Mouse (Mus musculus) liver, embryonic 12.5 days (tissue): Measurements from ENCODE around the gene Cybb. TPM values are rescaled to one million over a fixed set of nuclear protein-coding genes. Genes with fewer than 3 reads are reported as not detected.
"Not testable (repeated sequence)": the region's sequence is repeated elsewhere in the genome, so short reads cannot be mapped to it uniquely, and the experiment has no call there.

Source experiments
- ATAC-seq: fragments of 200-750 bp; cut with Nextera tagmentation; 2 replicates; pipeline ENCODE4 v1.8.0; 2017; ENCODE audit warnings: moderate number of reproducible peaks, mild to moderate bottlenecking, moderate library complexity
- H3K27ac ChIP-seq: fragments of 300-500 bp; sonication (generic); 2 replicates; pipeline ENCODE4 v1.5.1; 2016; ENCODE audit warnings: mild to moderate bottlenecking
- H3K27me3 ChIP-seq: fragments of 300-500 bp; sonication (generic); replicated peaks from 2 replicates; pipeline ENCODE4 v1.6.1; 2016; ENCODE audit warnings: mild to moderate bottlenecking, moderate library complexity
- H3K36me3 ChIP-seq: fragments of 300-500 bp; sonication (generic); 2 replicates; pipeline ENCODE4 v1.6.1; 2016; ENCODE audit warnings: mild to moderate bottlenecking, moderate library complexity
- H3K4me1 ChIP-seq: fragments of 300-500 bp; sonication (generic); 2 replicates; pipeline ENCODE4 v1.6.1; 2016
- H3K4me2 ChIP-seq: fragments of 300-500 bp; sonication (generic); 2 replicates; pipeline ENCODE4 v1.6.1; 2016; ENCODE audit warnings: mild to moderate bottlenecking, moderate library complexity
- H3K4me3 ChIP-seq: fragments of 300-500 bp; sonication (generic); 2 replicates; pipeline ENCODE4 v1.5.1; 2016; ENCODE audit warnings: mild to moderate bottlenecking, moderate library complexity
- H3K9ac ChIP-seq: fragments of 300-500 bp; sonication (generic); 2 replicates; pipeline ENCODE4 v1.6.1; 2016; ENCODE audit warnings: mild to moderate bottlenecking, moderate library complexity
- H3K9me3 ChIP-seq: fragments of 300-500 bp; sonication (generic); replicated peaks from 2 replicates; pipeline ENCODE4 v1.6.1; 2016; ENCODE audit warnings: mild to moderate bottlenecking, moderate library complexity
- WGBS: fragments of 180-500 bp; shearing (Covaris S2); methylation state at CpG from one replicate; pipeline ENCODE4 v1.1.7; 2016; ENCODE audit not compliant: insufficient replicate concordance; 5-methylcytosine and 5-hydroxymethylcytosine counted together
- polyA plus RNA-seq: library from polyadenylated mRNA; unstranded; fragments of >200 nt; fragmentation: Nextera tagmentation; extraction: Ambion mirVana; gene quantifications from 2 replicates; pipeline ENCODE4 v1.2.1, GENCODE M21; 2016

The Cybb gene
- 2.9 and 3.7 TPM in 2 replicates for polyA plus RNA-seq

DNA sequence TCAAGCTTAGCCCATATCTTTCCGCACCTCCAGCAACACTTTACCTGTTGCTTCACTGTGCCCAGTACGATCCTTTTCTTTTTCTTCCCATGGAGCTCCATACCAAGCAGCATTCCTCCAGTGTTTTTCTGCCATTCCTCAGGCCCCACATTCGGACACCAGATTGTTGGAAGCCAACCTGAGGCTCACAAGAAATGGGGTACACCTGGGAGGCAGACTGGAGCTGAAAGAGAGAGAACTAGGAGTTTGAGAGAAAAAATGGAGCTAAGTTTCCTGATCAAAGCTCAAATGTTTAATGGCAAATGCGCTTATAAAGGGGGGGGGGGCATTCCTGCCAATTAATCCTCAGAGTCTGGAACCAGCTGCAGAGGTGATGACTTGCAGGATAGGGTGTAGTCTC lies at the start of gene Cybb:
TSS of gene Cybb (minus strand) at position 101 of the 400 bp plus-strand sequence.
- no peak for ATAC-seq
- H3K4me1 ChIP-seq, result no peaks in the 10 kb centered on the region
- H3K4me2 ChIP-seq, result no peak within 1 kb of the TSS
- H3K27me3 ChIP-seq, result no peaks in the 10 kb centered on the region
- H3K9ac ChIP-seq, result no peak within 1 kb of the TSS
- no peaks in the 10 kb centered on the region for H3K36me3 ChIP-seq
- WGBS, result 58% methylated on average over 4 of the region's 4 CpGs
- no peaks in the 10 kb centered on the region for H3K9me3 ChIP-seq
- no peak within 1 kb of the TSS for H3K4me3 ChIP-seq
- H3K27ac ChIP-seq, result no peak within 1 kb of the TSS

DNA sequence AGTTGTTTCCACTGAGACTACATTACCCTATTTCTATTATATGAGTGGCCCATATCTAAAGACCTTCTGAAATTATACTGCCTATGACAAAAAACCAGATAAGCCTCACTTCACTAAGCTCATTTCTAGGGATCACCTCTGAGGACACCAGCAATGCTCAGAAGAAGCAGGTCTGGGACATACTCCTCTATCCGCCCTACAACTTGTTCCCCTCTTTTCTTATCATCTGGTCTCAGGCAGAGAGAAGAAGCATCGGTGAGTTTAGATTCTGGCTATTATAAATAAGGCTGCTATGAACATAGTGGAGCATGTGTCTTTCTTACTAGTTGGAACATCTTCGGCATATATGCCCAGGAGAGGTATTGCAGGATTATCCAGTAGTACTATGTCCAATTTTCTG lies 49.3 kb upstream of the Cybb start:
- no peaks in the 10 kb centered on the region for H3K4me1 ChIP-seq
- no peaks in the 10 kb centered on the region for H3K27me3 ChIP-seq
- WGBS, result 77% methylated on average over 3 of the region's 3 CpGs
- H3K4me2 ChIP-seq, result no peak overlapping the region
- H3K9ac ChIP-seq, result no peak overlapping the region
- H3K27ac ChIP-seq, result no peak overlapping the region
- H3K36me3 ChIP-seq, result no peaks in the 10 kb centered on the region
- no peak for ATAC-seq
- no peaks in the 10 kb centered on the region for H3K9me3 ChIP-seq
- H3K4me3 ChIP-seq, result no peak overlapping the region

DNA sequence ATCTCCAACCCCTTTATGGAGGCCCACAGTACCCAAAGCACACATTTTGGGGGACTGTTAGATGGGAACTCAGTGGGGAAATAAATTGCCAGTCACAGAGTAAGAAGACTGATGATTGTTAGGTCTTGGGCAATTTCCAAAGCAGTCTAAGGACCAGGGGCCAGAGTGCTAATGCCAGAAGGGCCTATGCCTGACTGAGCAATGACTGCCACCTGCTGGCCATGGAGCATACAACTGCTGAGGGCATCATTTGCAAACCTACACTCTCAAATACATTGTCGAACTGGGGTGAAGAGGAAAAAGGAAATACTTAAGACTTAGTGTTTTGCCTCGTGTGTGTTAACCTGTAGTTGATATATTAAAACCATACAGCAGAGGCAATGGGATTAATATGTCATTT lies 32.4 kb upstream of the Cybb start:
- not testable (repeated sequence) for H3K36me3 ChIP-seq, H3K4me2 ChIP-seq, H3K27me3 ChIP-seq, H3K4me3 ChIP-seq, H3K9ac ChIP-seq, H3K4me1 ChIP-seq, ATAC-seq, H3K27ac ChIP-seq, H3K9me3 ChIP-seq
- WGBS, result 16% methylated on average over 2 of the region's 2 CpGs

- not testable (repeated sequence) for H3K36me3 ChIP-seq, H3K9me3 ChIP-seq, H3K9ac ChIP-seq, ATAC-seq, H3K4me3 ChIP-seq, H3K4me1 ChIP-seq, H3K27ac ChIP-seq, H3K27me3 ChIP-seq, H3K4me2 ChIP-seq
These were observed 30.0 kb upstream of the Cybb start for GRCm38 (mm10) chrX:9517531-9517930.

GRCm38 (mm10) chrX:9475036-9475435 lies 12.5 kb downstream of the Cybb start:
- ATAC-seq, H3K9ac ChIP-seq, H3K27me3 ChIP-seq, H3K4me2 ChIP-seq, H3K4me3 ChIP-seq, H3K27ac ChIP-seq, H3K36me3 ChIP-seq, H3K4me1 ChIP-seq, H3K9me3 ChIP-seq: not testable (repeated sequence)
- WGBS, result 72% methylated on average over 6 of the region's 6 CpGs

- H3K27ac ChIP-seq, result no peak overlapping the region
- H3K36me3 ChIP-seq, result no peaks in the 10 kb centered on the region
- no peak overlapping the region for H3K4me3 ChIP-seq
- no peak for ATAC-seq
- no peaks in the 10 kb centered on the region for H3K27me3 ChIP-seq
- H3K4me1 ChIP-seq, result no peaks in the 10 kb centered on the region
- H3K9ac ChIP-seq, result no peak overlapping the region
- no peak overlapping the region for H3K4me2 ChIP-seq
- H3K9me3 ChIP-seq, result no peaks in the 10 kb centered on the region
These were observed 13.1 kb downstream of the Cybb start for GRCm38 (mm10) chrX:9474440-9474839.

- H3K9ac ChIP-seq, result no peak overlapping the region
- no peak for ATAC-seq
- H3K4me3 ChIP-seq, result no peak overlapping the region
- no peaks in the 10 kb centered on the region for H3K9me3 ChIP-seq
- 56% methylated on average over 2 of the region's 2 CpGs for WGBS
- no peaks in the 10 kb centered on the region for H3K4me1 ChIP-seq
- H3K27ac ChIP-seq, result no peak overlapping the region
- H3K27me3 ChIP-seq, result no peaks in the 10 kb centered on the region
- no peak overlapping the region for H3K4me2 ChIP-seq
- H3K36me3 ChIP-seq, result no peaks in the 10 kb centered on the region
These were observed 13.8 kb downstream of the Cybb start for GRCm38 (mm10) chrX:9473768-9474167.

GRCm38 (mm10) chrX:9470811-9471388 lies 16.7 kb downstream of the Cybb start:
- Histone ChIP-seq H3K27me3 (no peaks in the 10 kb centered on the region), H3K9ac (no peak overlapping the region), H3K27ac (no peak overlapping the region), H3K36me3 (no peaks in the 10 kb centered on the region), H3K4me2 (no peak overlapping the region), H3K4me3 (no peak overlapping the region), H3K4me1 (no peaks in the 10 kb centered on the region), H3K9me3 (no peaks in the 10 kb centered on the region)
- 56% methylated on average over 3 of the region's 3 CpGs for WGBS
- ATAC-seq, result no peak

DNA sequence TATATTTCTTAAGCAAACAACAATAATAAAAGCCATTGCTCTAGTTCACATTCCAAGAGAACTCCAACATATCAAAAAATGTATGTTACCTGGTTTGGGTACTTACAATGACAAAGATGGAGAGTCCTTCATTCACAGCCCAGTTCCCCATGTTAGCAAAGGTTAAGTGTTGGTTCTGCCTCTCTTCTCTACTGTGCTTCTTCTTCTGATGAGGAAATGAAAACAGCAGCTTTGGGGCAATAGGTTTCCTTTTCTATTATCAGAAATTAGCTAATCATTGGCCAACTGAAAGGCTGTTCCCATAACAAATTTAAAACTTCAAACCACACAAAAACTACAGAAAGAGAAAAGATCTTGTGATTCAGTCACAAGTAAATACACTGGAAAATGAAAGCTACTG lies 18.5 kb downstream of the Cybb start:
- ATAC-seq, result no peak
- no peaks in the 10 kb centered on the region for H3K27me3 ChIP-seq
- no peaks in the 10 kb centered on the region for H3K9me3 ChIP-seq
- H3K9ac ChIP-seq, result no peak overlapping the region
- H3K4me3 ChIP-seq, result no peak overlapping the region
- H3K36me3 ChIP-seq, result no peaks in the 10 kb centered on the region
- no peaks in the 10 kb centered on the region for H3K4me1 ChIP-seq
- H3K27ac ChIP-seq, result no peak overlapping the region
- no peak overlapping the region for H3K4me2 ChIP-seq

DNA sequence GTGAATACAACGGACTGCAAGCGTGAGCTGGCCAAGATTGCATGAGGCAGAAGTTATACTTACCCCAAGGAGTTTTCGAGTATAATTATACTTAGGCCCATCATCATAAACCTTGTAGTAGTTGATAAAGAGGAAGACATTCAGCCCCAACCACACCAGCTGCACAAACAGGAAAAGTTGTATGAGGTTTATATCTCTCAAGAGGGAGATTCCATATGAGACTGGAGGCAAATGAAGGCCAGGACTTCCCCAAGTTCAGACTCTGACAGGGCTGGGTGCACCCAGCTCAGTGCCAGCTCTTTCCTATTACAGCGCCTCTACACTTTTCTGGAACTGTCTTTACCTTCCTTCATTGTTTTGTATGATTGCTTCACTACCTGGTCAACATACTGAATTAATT lies 20.6 kb downstream of the Cybb start:
- 69% methylated on average over 4 of the region's 4 CpGs for WGBS
- H3K4me2 ChIP-seq, result no peak overlapping the region
- no peak for ATAC-seq
- H3K9me3 ChIP-seq, result no peaks in the 10 kb centered on the region
- no peaks in the 10 kb centered on the region for H3K27me3 ChIP-seq
- no peak overlapping the region for H3K4me3 ChIP-seq
- no peaks in the 10 kb centered on the region for H3K4me1 ChIP-seq
- no peak overlapping the region for H3K27ac ChIP-seq
- H3K9ac ChIP-seq, result no peak overlapping the region
- no peaks in the 10 kb centered on the region for H3K36me3 ChIP-seq

DNA sequence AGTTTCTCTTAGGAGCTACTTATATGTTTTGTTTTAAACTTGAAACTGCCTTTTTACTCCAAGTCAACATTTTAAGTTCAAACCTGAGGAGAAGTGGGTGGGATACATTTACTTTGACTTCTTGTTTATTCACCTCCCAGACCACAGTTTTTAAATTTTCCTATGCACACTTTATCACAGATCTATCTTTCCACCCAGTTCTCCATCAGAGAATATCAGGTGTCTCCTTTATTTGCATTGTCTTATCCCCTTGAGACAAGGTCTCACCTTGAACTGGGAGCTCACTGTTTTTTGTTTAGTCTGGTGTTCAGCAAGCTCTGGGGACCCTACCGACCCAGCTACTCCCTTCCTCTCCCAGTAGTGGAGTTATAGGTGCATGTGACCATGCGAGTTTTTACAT lies 21.7 kb downstream of the Cybb start:
- Histone ChIP-seq H3K27me3 (no peaks in the 10 kb centered on the region), H3K4me1 (no peaks in the 10 kb centered on the region), H3K9ac (no peak overlapping the region), H3K27ac (no peak overlapping the region), H3K36me3 (no peaks in the 10 kb centered on the region), H3K4me3 (no peak overlapping the region), H3K4me2 (no peak overlapping the region), H3K9me3 (no peaks in the 10 kb centered on the region)
- 36% methylated on average over 2 of the region's 2 CpGs for WGBS
- no peak for ATAC-seq

DNA sequence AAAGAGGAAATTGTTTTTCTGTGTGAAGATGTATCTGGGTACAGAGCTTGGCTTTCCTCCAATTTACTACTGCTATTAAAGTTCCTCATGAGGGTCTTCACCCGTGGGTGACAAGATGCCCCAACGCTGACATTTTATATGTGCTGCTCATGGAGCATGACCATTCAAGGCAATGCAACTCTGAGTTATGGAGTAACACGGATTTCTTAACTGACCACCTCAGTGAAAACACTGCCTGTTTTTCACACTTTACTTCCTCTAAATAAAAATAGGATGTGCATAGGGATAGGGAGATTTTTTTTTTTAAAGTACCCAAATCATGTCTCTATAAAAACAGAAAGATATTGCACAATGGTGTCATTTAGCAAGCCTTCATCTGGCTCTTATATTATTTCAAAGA lies 24.9 kb downstream of the Cybb start:
- Histone ChIP-seq H3K36me3 (no peaks in the 10 kb centered on the region), H3K9ac (no peak overlapping the region), H3K4me1 (no peaks in the 10 kb centered on the region), H3K4me2 (no peak overlapping the region), H3K4me3 (no peak overlapping the region), H3K9me3 (no peaks in the 10 kb centered on the region), H3K27me3 (no peaks in the 10 kb centered on the region), H3K27ac (no peak overlapping the region)
- 68% methylated on average over 3 of the region's 3 CpGs for WGBS
- ATAC-seq, result no peak

DNA sequence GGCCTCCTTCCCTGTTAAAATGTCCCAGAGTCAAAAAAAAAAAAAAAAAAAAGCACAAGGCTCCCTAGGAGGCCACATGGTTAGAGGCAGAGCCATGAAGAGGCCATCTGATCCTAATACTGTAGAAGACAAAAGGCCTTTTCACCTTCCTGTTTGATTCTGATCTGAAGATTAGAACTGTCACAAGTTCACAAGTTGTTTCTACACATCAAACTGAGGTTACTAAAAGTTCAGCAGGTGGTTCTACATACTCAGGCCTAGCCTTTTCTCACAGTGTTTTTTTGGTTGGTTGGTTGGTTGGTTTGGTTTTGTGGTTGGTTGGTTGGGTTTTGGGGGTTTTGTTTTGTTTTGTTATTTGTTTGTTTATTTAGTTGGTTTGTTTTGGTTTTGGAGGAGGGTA lies 26.2 kb downstream of the Cybb start:
- H3K4me2 ChIP-seq, result no peak overlapping the region
- no peak overlapping the region for H3K9ac ChIP-seq
- ATAC-seq, result no peak
- no peaks in the 10 kb centered on the region for H3K4me1 ChIP-seq
- H3K4me3 ChIP-seq, result no peak overlapping the region
- no peak overlapping the region for H3K27ac ChIP-seq
- H3K9me3 ChIP-seq, result no peaks in the 10 kb centered on the region
- H3K27me3 ChIP-seq, result no peaks in the 10 kb centered on the region
- no peaks in the 10 kb centered on the region for H3K36me3 ChIP-seq
